Mouse (Mus musculus) liver, embryonic 14.5 days (tissue): Measurements from ENCODE around the gene F2.

Source experiments
- CTCF ChIP-seq: IDR thresholded peaks from 2 replicates; pipeline ENCODE4 v1.5.1; 2016; ENCODE audit warnings: antibody characterized with exemption, low read depth, control low read depth
- EP300 ChIP-seq: IDR thresholded peaks from 2 replicates; pipeline ENCODE4 v1.6.1; 2016; ENCODE audit warnings: antibody characterized with exemption, low read depth

GRCm38 (mm10) chr2:91649152-91649551 is 12.9 kb upstream of the F2 start:
- TF ChIP-seq CTCF, result no peak
- no peak for TF ChIP-seq EP300
